Mouse (Mus musculus) adrenal gland, postnatal 4 days (tissue): ENCODE data around the gene Scap. TPM values are rescaled to one million over a fixed set of nuclear protein-coding genes. Genes with fewer than 3 reads are reported as not detected.
"Not testable (repeated sequence)": the region's sequence is repeated elsewhere in the genome, so short reads cannot be mapped to it uniquely, and the experiment has no call there.

Experiments
- DNase-seq, 2 experiments: peaks; one replicate each; pipeline ENCODE4 v3.0.0; 2021 to 2022; ENCODE audit warnings: low spot score in 2 of 2, mixed read lengths in 2 of 2
- total RNA-seq, 2 experiments: library from RNA; stranded (reverse); gene quantifications; 2 replicates each; pipeline ENCODE4 v1.2.3; 2021

The Scap gene
- total RNA-seq, 2 experiments from 2014 or later = 117 to 130 TPM

- DNase-seq = no peak
Observed at GRCm38 (mm10) chr9:110380662-110381061, 47.6 kb downstream of the Scap start.

GRCm38 (mm10) chr9:110381292-110381691, 48.2 kb downstream of the Scap start:
- no peak for DNase-seq

GRCm38 (mm10) chr9:110384369-110384929, 51.4 kb downstream of the Scap start:
- DNase-seq = no peak

GRCm38 (mm10) chr9:110388011-110388410, 54.9 kb downstream of the Scap start:
- DNase-seq = no peak

- no peak for DNase-seq
Observed at GRCm38 (mm10) chr9:110390843-110391242, 57.8 kb downstream of the Scap start.

- DNase-seq = no peak
Observed at GRCm38 (mm10) chr9:110393295-110393694, 60.2 kb downstream of the Scap start.

GRCm38 (mm10) chr9:110400650-110401049, 67.6 kb downstream of the Scap start:
- DNase-seq = no peak

- DNase-seq = no peak
Observed at GRCm38 (mm10) chr9:110402731-110403130, 69.6 kb downstream of the Scap start.

GRCm38 (mm10) chr9:110403240-110403639, 70.2 kb downstream of the Scap start:
- not testable (repeated sequence) for DNase-seq

- DNase-seq = no peak
Observed at GRCm38 (mm10) chr9:110407311-110408098, 74.4 kb downstream of the Scap start.

- peak; percentile 82 to 87 for DNase-seq
Observed at GRCm38 (mm10) chr9:110408099-110408773, 75.1 kb downstream of the Scap start, which contains the start of gene Ptpn23. Gene Ptpn23 (minus strand): TSS chr9:110408213.

GRCm38 (mm10) chr9:110410908-110411887, 78.1 kb downstream of the Scap start:
- peak; percentile 61 to 76 for DNase-seq

GRCm38 (mm10) chr9:110412926-110413325, 79.8 kb downstream of the Scap start:
- no peak for DNase-seq

- no peak for DNase-seq
Observed at GRCm38 (mm10) chr9:110413785-110414184, 80.7 kb downstream of the Scap start.

GRCm38 (mm10) chr9:110419511-110420112, 86.5 kb downstream of the Scap start, which contains the start of gene Ngp:
Gene Ngp (plus strand): TSS chr9:110419747.
- DNase-seq = no peak

GRCm38 (mm10) chr9:110431241-110431640, 98.2 kb downstream of the Scap start:
- no peak for DNase-seq

GRCm38 (mm10) chr9:110433045-110433444, 100.0 kb downstream of the Scap start:
- DNase-seq = no peak
